Mouse (Mus musculus) erythroblast, embryonic 14.5 days (primary cell): ENCODE results near the gene Tspan18. TPM values are rescaled to one million over a fixed set of nuclear protein-coding genes. Genes with fewer than 3 reads are reported as not detected.

Source experiments
- H3K27me3 ChIP-seq: 2 replicates; pipeline ENCODE4 v1.6.1; 2012; ENCODE audit warnings: inconsistent platforms; ENCODE audit not compliant: control insufficient read depth
- H3K36me3 ChIP-seq: 2 replicates; pipeline ENCODE4 v1.6.1; 2012; ENCODE audit warnings: mild to moderate bottlenecking, inconsistent platforms; ENCODE audit not compliant: control insufficient read depth
- H3K4me1 ChIP-seq: 2 replicates; pipeline ENCODE4 v1.6.1; 2012; ENCODE audit warnings: inconsistent platforms; ENCODE audit not compliant: control insufficient read depth
- H3K4me3 ChIP-seq: replicated peaks from 2 replicates; pipeline ENCODE3; 2012; ENCODE audit warnings: moderate library complexity, mild to moderate bottlenecking, inconsistent platforms
- H3K9me3 ChIP-seq: 2 replicates; pipeline ENCODE4 v1.6.1; 2012; ENCODE audit warnings: low read length, inconsistent platforms, mixed read lengths; ENCODE audit not compliant: control insufficient read depth
- GATA1 ChIP-seq: IDR thresholded peaks from 2 replicates; pipeline ENCODE4 v1.6.1; 2012; ENCODE audit warnings: low read length, inconsistent platforms, mixed read lengths
- TAL1 ChIP-seq: IDR thresholded peaks from 3 replicates; pipeline ENCODE4 v1.6.1; 2012; ENCODE audit warnings: low read length, inconsistent platforms, mixed read lengths
- polyA plus RNA-seq: library from polyadenylated mRNA; stranded (reverse); fragments of >175 nt; gene quantifications from 2 replicates; pipeline ENCODE4 v1.2.3, GENCODE M21; 2012

The Tspan18 gene
- polyA plus RNA-seq, 1 experiment: 0.50 TPM

GRCm38 (mm10) chr2:93160467-93161035 lies 173.8 kb downstream of the Tspan18 start:
- TF ChIP-seq TAL1: no peak
- TF ChIP-seq GATA1: no peak
- Histone ChIP-seq H3K9me3 (no peaks in the 10 kb centered on the region), H3K27me3 (no peaks in the 10 kb centered on the region; the same call in 1 of the 2 replicates), H3K4me1 (no peaks in the 10 kb centered on the region), H3K36me3 (no peaks in the 10 kb centered on the region), H3K4me3 (no peak overlapping the region)

GRCm38 (mm10) chr2:93154486-93155032 lies 179.7 kb downstream of the Tspan18 start:
- no peak overlapping the region for H3K4me3 ChIP-seq
- no peaks in the 10 kb centered on the region for H3K9me3 ChIP-seq
- no peak for TF ChIP-seq TAL1
- TF ChIP-seq GATA1: no peak
- no peaks in the 10 kb centered on the region for H3K4me1 ChIP-seq
- H3K36me3 ChIP-seq: no peaks in the 10 kb centered on the region
- no peaks in the 10 kb centered on the region for H3K27me3 ChIP-seq

- Histone ChIP-seq H3K9me3 (no peaks in the 10 kb centered on the region), H3K36me3 (no peaks in the 10 kb centered on the region), H3K27me3 (no peaks in the 10 kb centered on the region), H3K4me1 (no peaks in the 10 kb centered on the region), H3K4me3 (no peak overlapping the region)
- no peak for TF ChIP-seq GATA1
These were observed 180.5 kb downstream of the Tspan18 start for GRCm38 (mm10) chr2:93153833-93154232.

DNA sequence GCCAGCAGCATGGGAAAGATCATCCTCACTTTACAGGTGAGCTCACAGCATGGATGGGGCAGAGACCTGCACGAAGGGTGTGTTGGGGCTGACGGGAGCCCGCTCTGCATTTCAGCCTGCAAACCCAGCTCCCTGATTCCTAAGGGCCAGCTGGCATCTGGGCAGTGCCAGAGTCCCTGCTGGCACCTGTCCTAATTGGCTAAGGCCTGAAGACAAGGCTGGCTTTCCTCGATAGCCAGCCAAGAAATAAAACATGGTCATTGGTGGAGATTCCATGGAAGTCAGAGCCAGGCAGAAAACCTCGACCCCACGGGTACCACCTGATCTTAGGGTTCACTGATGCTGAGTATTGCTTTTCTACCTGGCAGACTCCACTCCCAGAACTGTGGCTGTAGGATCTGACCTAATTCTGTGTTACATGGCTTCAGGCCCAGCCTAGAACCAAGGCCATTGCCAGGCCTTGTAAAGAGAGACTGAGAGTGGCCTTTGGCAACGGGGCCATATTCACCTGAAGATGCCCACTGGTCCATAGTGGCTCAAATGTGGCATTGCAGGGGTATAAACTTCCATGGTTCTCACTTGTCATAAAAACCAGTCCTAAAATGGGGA lies 181.3 kb downstream of the Tspan18 start:
- TF ChIP-seq GATA1 (no peak), TAL1 (no peak)
- no peaks in the 10 kb centered on the region for H3K27me3 ChIP-seq
- no peaks in the 10 kb centered on the region for H3K9me3 ChIP-seq
- H3K36me3 ChIP-seq: no peaks in the 10 kb centered on the region
- no peaks in the 10 kb centered on the region for H3K4me1 ChIP-seq
- H3K4me3 ChIP-seq: no peak overlapping the region

GRCm38 (mm10) chr2:93152191-93152601 lies 182.1 kb downstream of the Tspan18 start:
- TF ChIP-seq GATA1 (no peak), TAL1 (no peak)
- Histone ChIP-seq H3K36me3 (no peaks in the 10 kb centered on the region), H3K9me3 (no peaks in the 10 kb centered on the region), H3K4me1 (no peaks in the 10 kb centered on the region), H3K4me3 (no peak overlapping the region), H3K27me3 (no peaks in the 10 kb centered on the region)

Other genes starting within 250 kb of the Tspan18 start
- 0.04 and 0.05 TPM in 2 replicates for gene Trp53i11, start 147.0 kb downstream of the Tspan18 start, polyA plus RNA-seq
- 37.0 and 42.7 TPM in 2 replicates for gene Cd82, start 128.6 kb upstream of the Tspan18 start, polyA plus RNA-seq
- gene Gm10803, start 226.1 kb upstream of the Tspan18 start, polyA plus RNA-seq: not detected in 2 replicates